Mouse (Mus musculus): ENCODE results near the gene Zfp710.
"Not testable (repeated sequence)": the region's sequence is repeated elsewhere in the genome, so short reads cannot be mapped to it uniquely, and the experiment has no call there.

Gene Zfp710

GRCm38 (mm10) chr7:80115224-80115590, 90.6 kb downstream of the Zfp710 start, which contains the start of gene Idh2:
Gene Idh2 (minus strand): TSS chr7:80115392.
- peak; percentile 95 for DNase-seq

- peak; percentile 53 for DNase-seq
Measured at GRCm38 (mm10) chr7:80116158-80116557, 91.5 kb downstream of the Zfp710 start.

- DNase-seq = no peak
Measured at GRCm38 (mm10) chr7:80119198-80119597, 94.6 kb downstream of the Zfp710 start.

- peak; percentile 72 for DNase-seq
Measured at GRCm38 (mm10) chr7:80121083-80121482, 96.5 kb downstream of the Zfp710 start.

- no peak for DNase-seq
Measured at GRCm38 (mm10) chr7:80123115-80123514, 98.5 kb downstream of the Zfp710 start.

GRCm38 (mm10) chr7:80123672-80124071, 99.1 kb downstream of the Zfp710 start:
- no peak for DNase-seq

GRCm38 (mm10) chr7:80129278-80129677, 104.7 kb downstream of the Zfp710 start:
- DNase-seq = no peak

- peak; percentile 51 for DNase-seq
Measured at GRCm38 (mm10) chr7:80130344-80131055, 105.9 kb downstream of the Zfp710 start.

GRCm38 (mm10) chr7:80131315-80131714, 106.7 kb downstream of the Zfp710 start:
- not testable (repeated sequence) for DNase-seq

GRCm38 (mm10) chr7:80132541-80132940, 107.9 kb downstream of the Zfp710 start:
- peak; percentile 69 for DNase-seq

- DNase-seq = peak; percentile 94
Measured at GRCm38 (mm10) chr7:80134454-80135172, 110.0 kb downstream of the Zfp710 start.

- DNase-seq = no peak
Measured at GRCm38 (mm10) chr7:80135173-80135532, 110.5 kb downstream of the Zfp710 start.

GRCm38 (mm10) chr7:80138375-80138774, 113.8 kb downstream of the Zfp710 start:
- peak; percentile 5 for DNase-seq

- peak; percentile 79 for DNase-seq
Measured at GRCm38 (mm10) chr7:80140815-80141214, 116.2 kb downstream of the Zfp710 start.

Measured in kidney, adult 18-20 months (tissue).